Mouse (Mus musculus): Measurements from ENCODE around the gene Ddx3x.
"Not testable (repeated sequence)": the region's sequence is repeated elsewhere in the genome, so short reads cannot be mapped to it uniquely, and the experiment has no call there.

The Ddx3x gene

DNA sequence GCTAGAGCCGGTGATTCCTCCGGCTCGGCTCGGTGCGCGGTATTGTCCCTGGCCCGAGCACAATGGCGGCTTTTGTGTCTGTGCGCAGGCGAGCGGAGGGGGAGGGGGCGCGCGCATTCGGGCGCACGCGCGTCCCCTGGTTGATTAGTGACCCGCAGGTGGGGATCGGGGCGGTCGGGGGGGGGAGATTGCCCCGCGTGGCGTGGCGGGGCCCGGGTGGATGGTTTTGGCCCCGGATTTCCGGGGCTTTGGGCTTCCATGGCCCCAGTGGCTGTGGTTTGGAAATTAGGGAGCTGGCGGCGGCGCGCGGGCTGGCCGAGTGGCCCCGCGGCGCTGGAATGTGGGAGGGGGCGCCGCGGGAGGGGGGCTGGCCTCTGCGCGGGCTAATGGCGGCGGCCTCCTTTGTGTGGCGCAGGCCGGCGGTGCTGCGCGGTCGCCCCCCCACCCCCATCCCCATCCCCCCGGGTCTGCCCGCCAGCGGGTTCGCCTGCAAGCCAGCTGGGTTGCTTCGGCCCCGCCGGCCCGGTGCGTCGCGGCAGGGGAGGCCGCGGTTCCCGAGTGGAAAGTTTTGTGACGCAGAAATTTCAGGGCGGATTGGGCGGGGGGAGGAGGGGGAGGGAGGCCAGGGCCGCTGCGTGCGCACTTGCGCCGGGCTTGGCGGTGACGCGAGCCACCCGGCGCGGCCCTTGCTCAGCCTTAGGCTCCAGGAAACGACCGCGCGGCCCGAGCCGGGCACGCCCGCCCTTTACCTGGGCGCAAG, 739 bp downstream of the Ddx3x start:
- DNase-seq (ENCODE audit: low spot score in 2 of 2) = peak; percentile 47 to 74

DNA sequence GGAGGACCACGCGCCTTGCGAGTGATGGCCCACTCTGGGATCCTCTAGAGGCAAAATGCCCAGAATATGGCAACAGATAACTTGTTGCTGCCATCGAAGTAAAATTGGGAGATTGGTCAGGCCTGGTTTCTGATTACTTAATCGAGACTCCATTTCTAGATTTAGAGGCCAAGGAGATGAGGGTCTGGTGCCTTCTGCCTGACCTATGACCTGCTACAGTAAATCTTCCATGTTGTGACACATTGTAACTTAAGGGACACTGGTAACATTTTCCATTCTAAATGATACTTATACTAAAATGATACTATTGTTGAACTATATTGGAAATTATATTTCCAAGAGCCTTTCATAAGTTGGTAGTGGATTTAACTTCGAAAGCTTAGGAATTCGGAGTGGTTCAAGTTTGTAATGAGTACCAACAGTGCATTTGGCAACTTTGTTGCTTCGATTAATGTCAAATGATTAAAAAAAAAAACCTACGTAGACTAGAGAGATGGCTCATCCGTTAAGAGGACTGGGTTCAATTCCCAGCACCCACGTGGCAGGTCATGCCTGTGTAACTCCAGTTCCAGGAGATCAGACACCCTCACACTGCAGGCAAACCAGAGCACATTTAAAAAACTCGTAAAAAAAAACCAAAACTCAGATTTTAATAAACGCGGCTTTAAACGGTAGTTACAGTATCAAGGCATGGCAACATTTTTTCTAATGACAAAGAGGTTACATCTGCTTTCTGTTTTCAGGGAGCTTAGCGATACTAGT, 1.5 kb downstream of the Ddx3x start:
- no peak for DNase-seq (ENCODE audit: low spot score in 2 of 2)

DNA sequence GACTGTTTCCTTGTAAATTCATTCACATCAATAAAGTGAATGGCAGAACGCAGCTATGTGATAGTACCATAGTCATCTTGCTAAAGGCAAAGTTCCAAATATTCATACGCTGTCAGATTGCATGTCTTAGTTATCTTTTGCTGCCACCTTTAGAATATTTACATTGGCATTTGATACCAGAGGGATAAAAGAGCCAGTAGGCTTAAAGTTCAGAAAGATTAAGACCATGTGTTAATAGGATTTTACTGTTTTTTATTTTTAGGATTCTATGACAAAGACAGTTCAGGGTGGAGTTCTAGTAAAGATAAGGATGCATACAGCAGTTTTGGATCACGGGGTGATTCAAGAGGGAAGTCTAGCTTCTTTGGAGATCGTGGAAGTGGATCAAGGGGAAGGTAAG, 5.0 kb downstream of the Ddx3x start:
- no peak for DNase-seq (ENCODE audit: low spot score in 2 of 2)

DNA sequence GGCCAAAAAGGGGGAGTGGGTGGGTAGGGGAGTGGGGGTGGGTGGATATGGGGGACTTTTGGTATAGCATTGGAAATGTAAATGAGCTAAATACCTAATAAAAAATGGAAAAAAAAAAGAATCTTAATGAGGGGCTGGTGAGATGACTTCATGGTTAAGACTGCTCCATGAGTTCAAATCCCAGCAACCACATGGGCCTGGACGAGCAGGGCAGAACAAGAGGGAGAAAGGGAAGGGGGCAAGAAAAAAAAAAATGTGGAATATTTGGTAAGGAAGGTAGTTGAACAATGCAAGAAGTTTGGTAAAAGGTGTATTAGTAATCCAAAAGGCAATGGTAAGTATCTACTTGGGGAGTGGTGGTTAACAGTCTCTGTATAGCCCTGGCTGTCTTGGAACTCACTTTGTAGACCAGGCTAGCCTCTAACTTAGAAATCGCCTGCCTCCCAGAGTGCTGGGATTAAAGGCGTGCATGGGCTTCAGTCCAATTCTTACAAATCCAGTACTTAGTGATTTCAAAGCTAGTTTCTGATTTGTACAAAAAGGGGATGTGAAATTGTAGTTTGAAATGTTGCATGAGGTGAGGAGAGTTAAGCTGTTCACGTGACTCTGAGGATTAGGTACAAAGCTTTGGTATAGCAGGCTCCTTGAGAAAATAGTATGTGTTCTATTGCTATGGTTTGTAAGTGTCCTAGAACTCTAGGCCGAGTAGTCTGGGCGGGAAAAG, 13.9 kb downstream of the Ddx3x start:
- DNase-seq (ENCODE audit: low spot score in 2 of 2) = no peak

DNA sequence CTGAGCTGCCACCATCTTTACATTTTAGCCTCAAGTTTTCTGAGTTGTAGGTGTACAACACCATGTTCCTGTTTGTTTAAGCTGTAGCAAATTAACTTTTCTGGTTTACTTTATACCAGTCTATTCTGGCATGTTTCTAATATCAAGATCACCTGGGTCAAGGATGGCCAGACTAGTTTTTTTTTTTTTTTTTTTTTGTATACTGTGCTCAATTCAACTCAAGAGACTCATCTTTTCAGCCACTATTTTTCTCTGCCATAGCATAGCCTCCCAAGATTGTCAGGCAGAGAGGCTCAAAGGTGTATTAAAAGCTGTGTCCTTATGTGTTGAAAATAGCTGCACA, 14.4 kb downstream of the Ddx3x start:
- DNase-seq (ENCODE audit: low spot score in 2 of 2) = no peak

DNA sequence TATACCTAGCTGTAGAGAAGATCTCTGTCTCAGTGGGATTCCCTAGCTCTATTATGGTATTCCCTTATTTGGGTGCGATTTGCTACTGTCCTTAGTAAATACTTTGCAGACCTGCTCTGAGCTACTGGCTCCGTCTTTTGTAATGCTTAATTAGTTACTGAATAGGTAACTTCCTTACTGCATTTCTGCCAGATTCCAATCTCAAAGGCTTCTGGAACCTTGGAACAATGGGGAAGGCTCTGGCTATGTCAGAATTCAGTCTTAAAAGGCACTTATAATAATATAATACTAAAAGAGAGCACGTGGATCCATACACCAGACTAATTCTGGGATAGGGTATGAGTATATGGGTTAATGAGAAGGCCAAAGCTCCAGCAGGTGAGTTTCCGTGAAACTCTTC, 15.5 kb downstream of the Ddx3x start:
- DNase-seq (ENCODE audit: low spot score in 2 of 2) = not testable (repeated sequence)

DNA sequence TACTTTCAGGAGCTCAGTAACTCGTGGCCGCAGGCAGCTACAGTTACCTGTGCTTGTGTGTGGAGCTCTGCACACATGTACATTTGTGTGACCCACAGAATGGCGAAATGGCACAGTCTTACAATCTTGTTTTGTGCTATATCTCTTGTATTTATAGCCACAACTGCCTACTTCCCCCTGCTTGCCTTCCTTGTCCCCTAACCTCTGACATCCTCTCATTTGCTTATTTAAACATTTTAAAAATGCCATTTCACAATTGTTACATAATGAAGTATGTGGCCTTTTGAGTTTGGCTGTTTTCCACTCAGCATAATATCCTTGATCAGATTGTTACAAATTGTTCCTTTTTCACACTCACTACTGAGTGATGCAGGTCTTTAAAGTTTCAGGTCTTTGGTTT, 25.4 kb downstream of the Ddx3x start:
- no peak for DNase-seq (ENCODE audit: low spot score in 2 of 2)

DNA sequence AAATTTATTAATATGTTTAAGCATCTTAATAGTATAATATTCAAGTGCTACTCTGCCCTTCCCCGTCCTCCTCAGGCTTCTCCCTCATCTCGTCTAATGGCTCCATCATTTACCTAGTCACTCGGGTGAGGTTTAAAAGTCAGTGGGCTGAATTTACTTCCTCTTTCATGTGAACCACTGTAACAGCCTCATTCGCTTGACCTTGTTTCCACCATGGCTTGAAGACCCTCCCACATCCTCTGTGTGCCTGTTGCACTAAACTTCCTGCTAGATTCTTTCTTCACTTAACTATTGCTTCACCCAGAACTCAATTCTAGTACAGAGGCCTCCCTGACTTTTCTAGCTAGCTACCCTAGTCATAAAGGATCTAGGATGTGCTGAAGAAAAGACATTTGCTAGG, 30.6 kb downstream of the Ddx3x start:
- peak in 1 of 2 experiments; percentile 17 for DNase-seq (ENCODE audit: low spot score in 2 of 2)

DNA sequence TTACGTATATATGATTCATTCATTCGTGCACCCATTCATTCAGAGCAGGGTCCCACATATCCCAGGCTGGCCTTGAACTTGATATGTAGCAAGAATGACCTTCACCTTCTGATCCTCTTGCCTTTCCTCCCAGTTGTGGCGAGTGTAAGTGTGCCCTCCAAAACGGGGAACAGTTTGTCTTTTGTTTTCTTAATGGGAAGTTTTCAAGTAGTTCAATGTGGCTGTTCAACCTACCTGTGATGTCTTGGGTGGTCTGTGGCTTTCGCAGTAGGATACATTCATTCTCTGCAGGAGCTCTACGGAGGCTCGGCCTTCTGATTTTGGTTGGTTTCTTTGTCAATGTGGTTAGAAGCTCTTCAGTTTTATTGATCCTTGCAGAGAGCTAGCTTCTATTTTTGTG, 48.8 kb downstream of the Ddx3x start:
- DNase-seq (ENCODE audit: low spot score in 2 of 2) = no peak

Measured in spleen, postnatal 10 days (tissue).